Mouse (Mus musculus): ENCODE results near the gene Stxbp5.

DNA sequence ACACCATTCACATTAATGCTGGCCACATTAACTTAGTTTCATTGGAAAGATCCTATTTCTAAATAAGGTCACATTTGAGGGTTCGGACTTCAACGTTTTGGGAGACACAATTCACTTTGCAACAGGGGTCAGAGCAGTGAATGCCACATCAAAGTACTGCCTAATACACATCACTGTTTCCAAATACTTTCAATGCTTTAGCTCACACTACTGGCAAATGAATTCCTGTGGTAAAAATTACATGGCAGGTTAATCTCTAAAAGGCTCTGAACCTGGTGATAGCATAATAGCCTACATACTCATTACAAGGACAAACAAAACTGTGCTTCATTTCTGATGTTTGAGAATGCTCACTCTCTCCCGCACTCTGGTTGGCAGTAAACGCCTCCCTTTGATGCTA, 40.9 kb downstream of the Stxbp5 start:
- TF ChIP-seq CTCF (IDR thresholded peaks at IDR 0.05; ENCODE audit: low read depth, low read length) (no peak), POLR2A (IDR thresholded peaks at IDR 0.05; ENCODE audit: extremely low read depth, insufficient read depth, low read length) (no peak)
